Mouse (Mus musculus) B cell, adult 67 days (primary cell): ENCODE results near the gene Gm9045. TPM values are rescaled to one million over a fixed set of nuclear protein-coding genes. Genes with fewer than 3 reads are reported as not detected.

Experiments used
- total RNA-seq, 2 experiments: library from RNA; stranded (reverse); gene quantifications; 4 replicates each; pipeline ENCODE4 v1.2.4; 2023

The Gm9045 gene
- total RNA-seq: not detected

GRCm38 (mm10) chr10:118337731-118338130 lies at the start of gene Gm9045:
Gene Gm9045, minus strand, starts transcription at chr10:118337831.

GRCm38 (mm10) chr10:118354005-118354404 lies 16.4 kb upstream of the Gm9045 start, which contains the start of gene Gm9049:
Gene Gm9049, minus strand, starts transcription at chr10:118354105.

GRCm38 (mm10) chr10:118348579-118348978 lies 10.9 kb upstream of the Gm9045 start, which contains the start of gene Gm9048:
Gene Gm9048, minus strand, starts transcription at chr10:118348679.

GRCm38 (mm10) chr10:118343155-118343554 lies 5.5 kb upstream of the Gm9045 start, which contains the start of gene Gm9046:
Gene Gm9046, minus strand, starts transcription at chr10:118343255.

GRCm38 (mm10) chr10:118332308-118332707 lies 5.3 kb downstream of the Gm9045 start, which contains the start of gene Gm9044:
Gene Gm9044, minus strand, starts transcription at chr10:118332408.

GRCm38 (mm10) chr10:118326869-118327268 lies 10.8 kb downstream of the Gm9045 start, which contains the start of gene Gm9040:
Gene Gm9040, minus strand, starts transcription at chr10:118326969.

GRCm38 (mm10) chr10:118294938-118295337 lies 42.7 kb downstream of the Gm9045 start, which contains the start of gene Iltifb:
Gene Iltifb, minus strand, starts transcription at chr10:118295038.

Other genes starting within 250 kb of the Gm9045 start
- 10 to 100 TPM; 12.3 to 13.8 TPM for gene Mdm1, start 196.0 kb downstream of the Gm9045 start, total RNA-seq
- gene Il22, start 132.9 kb downstream of the Gm9045 start, total RNA-seq: not detected
- 1 to 10 TPM in 1 of 2 experiments, under 1 TPM in 1; 0.62 to 1.0 TPM for gene Gm32717, start 97.1 kb downstream of the Gm9045 start, total RNA-seq
- 1 to 10 TPM in 1 of 2 experiments, under 1 TPM in 1; 0.62 to 1.0 TPM for gene Gm32802, start 79.1 kb downstream of the Gm9045 start, total RNA-seq
- not detected for gene Iltifb, start 42.8 kb downstream of the Gm9045 start, total RNA-seq
- gene Gm9040, start 10.9 kb downstream of the Gm9045 start, total RNA-seq: not detected
- gene Gm9044, start 5.4 kb downstream of the Gm9045 start, total RNA-seq: not detected
- gene Gm9046, start 5.4 kb upstream of the Gm9045 start, total RNA-seq: not detected
- gene Gm9048, start 10.8 kb upstream of the Gm9045 start, total RNA-seq: not detected
- gene Gm9049, start 16.3 kb upstream of the Gm9045 start, total RNA-seq: not detected
- 1 to 10 TPM; 1.5 to 1.7 TPM for gene Ifng, start 103.2 kb upstream of the Gm9045 start, total RNA-seq